Mouse (Mus musculus): ENCODE measurements at regions not wholly inside any gene's neighbourhood (a gene's known extent, or its start where the extent isn't known, plus 50 kb on each side); places are given as distances from the start of the nearest gene placed in this dataset.

- TF ChIP-seq GATA1 (IDR thresholded peaks at IDR 0.05; ENCODE audit: borderline replicate concordance, low read length) (no peak), FLI1 (IDR thresholded peaks at IDR 0.05; ENCODE audit: low read length) (no peak)
Observed at GRCm38 (mm10) chr2:9616292-9616691, 264.8 kb upstream of the 4930412O13Rik start.
